Mouse (Mus musculus): ENCODE data around the gene Ptprd.

The Ptprd gene

GRCm38 (mm10) chr4:77249801-77250200 lies 962.0 kb downstream of the Ptprd start:
- in situ Hi-C loops (cut with MboI, MseI) = no loop called here

GRCm38 (mm10) chr4:77248918-77249317 lies 962.8 kb downstream of the Ptprd start:
- in situ Hi-C loops (cut with MboI, MseI) = no loop called here

- in situ Hi-C loops (cut with MboI, MseI) = no loop called here
Observed at GRCm38 (mm10) chr4:77241852-77242455, 969.8 kb downstream of the Ptprd start.

GRCm38 (mm10) chr4:77238144-77238543 lies 973.6 kb downstream of the Ptprd start:
- in situ Hi-C loops (cut with MboI, MseI) = no loop called here

- in situ Hi-C loops (cut with MboI, MseI) = no loop called here
Observed at GRCm38 (mm10) chr4:77233243-77233642, 978.5 kb downstream of the Ptprd start.

GRCm38 (mm10) chr4:77168866-77169265 lies 1042.9 kb downstream of the Ptprd start:
- in situ Hi-C loops (cut with MboI, MseI) = loop anchor here (10.0 kb wide), 1 partner anchor 1454 kb away; no protein-coding TSS in a partner anchor

- in situ Hi-C loops (cut with MboI, MseI) = no loop called here
Observed at GRCm38 (mm10) chr4:77157601-77158000, 1054.2 kb downstream of the Ptprd start.

GRCm38 (mm10) chr4:77155561-77155960 lies 1056.2 kb downstream of the Ptprd start:
- in situ Hi-C loops (cut with MboI, MseI) = no loop called here

- in situ Hi-C loops (cut with MboI, MseI) = no loop called here
Observed at GRCm38 (mm10) chr4:77155037-77155436, 1056.7 kb downstream of the Ptprd start.

- in situ Hi-C loops (cut with MboI, MseI) = no loop called here
Observed at GRCm38 (mm10) chr4:77124852-77125251, 1086.9 kb downstream of the Ptprd start.

GRCm38 (mm10) chr4:77110894-77111293 lies 1100.9 kb downstream of the Ptprd start:
- in situ Hi-C loops (cut with MboI, MseI) = no loop called here

- in situ Hi-C loops (cut with MboI, MseI) = loop anchor here (5.0 kb wide), 1 partner anchor 95 kb away; no protein-coding TSS in a partner anchor
Observed at GRCm38 (mm10) chr4:77107291-77107690, 1104.5 kb downstream of the Ptprd start.

- in situ Hi-C loops (cut with MboI, MseI) = no loop called here
Observed at GRCm38 (mm10) chr4:77083165-77083564, 1128.6 kb downstream of the Ptprd start.

- in situ Hi-C loops (cut with MboI, MseI) = no loop called here
Observed at GRCm38 (mm10) chr4:77077607-77078006, 1134.2 kb downstream of the Ptprd start.

GRCm38 (mm10) chr4:77050536-77051207 lies 1161.1 kb downstream of the Ptprd start:
- in situ Hi-C loops (cut with MboI, MseI) = no loop called here

GRCm38 (mm10) chr4:77004483-77004882 lies 1207.3 kb downstream of the Ptprd start:
- in situ Hi-C loops (cut with MboI, MseI) = no loop called here

- in situ Hi-C loops (cut with MboI, MseI) = no loop called here
Observed at GRCm38 (mm10) chr4:76996172-76996571, 1215.6 kb downstream of the Ptprd start.

GRCm38 (mm10) chr4:76989961-76990360 lies 1221.8 kb downstream of the Ptprd start:
- in situ Hi-C loops (cut with MboI, MseI) = no loop called here

GRCm38 (mm10) chr4:76977056-76977809 lies 1234.5 kb downstream of the Ptprd start:
- in situ Hi-C loops (cut with MboI, MseI) = no loop called here

- in situ Hi-C loops (cut with MboI, MseI) = no loop called here
Observed at GRCm38 (mm10) chr4:76948251-76948650, 1263.5 kb downstream of the Ptprd start.

GRCm38 (mm10) chr4:76941382-76942360 lies 1270.1 kb downstream of the Ptprd start:
- in situ Hi-C loops (cut with MboI, MseI) = no loop called here

All from regulatory T cell (primary cell).